Mouse (Mus musculus): ENCODE results near the gene Fyn. TPM values are rescaled to one million over a fixed set of nuclear protein-coding genes. Genes with fewer than 3 reads are reported as not detected.

Fyn gene
- polyA plus RNA-seq (2015; fragmentation: Nextera tagmentation; extraction: Ambion mirVana): 34.1 and 37.5 TPM in 2 replicates

DNA sequence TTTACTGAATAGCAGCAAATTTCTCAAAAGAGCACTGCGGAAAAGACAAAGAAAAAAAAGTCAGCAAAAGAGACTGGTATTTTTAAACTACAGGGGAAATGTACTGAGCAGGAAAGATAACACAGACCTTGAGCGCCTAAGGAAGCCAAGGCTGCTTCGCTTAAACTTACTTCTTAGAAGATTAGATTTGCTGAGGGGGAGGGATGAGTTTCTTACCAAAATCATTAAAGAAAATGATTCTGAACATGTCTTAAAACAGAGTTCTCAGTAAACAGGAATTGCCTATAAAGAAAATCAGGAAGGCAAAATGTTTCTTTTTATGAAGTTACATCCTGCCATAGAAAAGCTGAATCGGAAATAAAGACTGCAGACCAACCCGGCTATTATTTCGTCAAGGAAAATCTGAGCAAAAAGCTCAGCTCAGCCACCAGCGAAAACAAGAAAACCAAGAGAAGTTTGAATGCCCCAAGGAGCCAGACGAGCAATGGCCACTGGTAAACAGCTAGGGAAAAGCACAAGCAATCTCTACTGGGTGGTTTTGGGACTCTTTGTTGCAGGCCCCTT lies at the start of gene Fyn:
Fyn (plus strand) TSS at position 284 of the 564 bp plus-strand sequence.
- Histone ChIP-seq H3K27ac (peak within 1 kb of the TSS; percentile 89), H3K4me1 (peaks cover 16% of the 10 kb centered on the region), H3K9me3 (no peaks in the 10 kb centered on the region), H3K9ac (peak within 1 kb of the TSS; percentile 94), H3K27me3 (peaks cover 16% of the 10 kb centered on the region), H3K36me3 (no peaks in the 10 kb centered on the region), H3K4me3 (peak within 1 kb of the TSS; percentile 92), H3K4me2 (peak within 1 kb of the TSS; percentile 75)
- no peak for ATAC-seq (ENCODE audit: insufficient number of reproducible peaks, insufficient read depth, low FRiP score, low TSS enrichment, low read depth)
- WGBS: 35% methylated on average over 8 of the region's 8 CpGs

DNA sequence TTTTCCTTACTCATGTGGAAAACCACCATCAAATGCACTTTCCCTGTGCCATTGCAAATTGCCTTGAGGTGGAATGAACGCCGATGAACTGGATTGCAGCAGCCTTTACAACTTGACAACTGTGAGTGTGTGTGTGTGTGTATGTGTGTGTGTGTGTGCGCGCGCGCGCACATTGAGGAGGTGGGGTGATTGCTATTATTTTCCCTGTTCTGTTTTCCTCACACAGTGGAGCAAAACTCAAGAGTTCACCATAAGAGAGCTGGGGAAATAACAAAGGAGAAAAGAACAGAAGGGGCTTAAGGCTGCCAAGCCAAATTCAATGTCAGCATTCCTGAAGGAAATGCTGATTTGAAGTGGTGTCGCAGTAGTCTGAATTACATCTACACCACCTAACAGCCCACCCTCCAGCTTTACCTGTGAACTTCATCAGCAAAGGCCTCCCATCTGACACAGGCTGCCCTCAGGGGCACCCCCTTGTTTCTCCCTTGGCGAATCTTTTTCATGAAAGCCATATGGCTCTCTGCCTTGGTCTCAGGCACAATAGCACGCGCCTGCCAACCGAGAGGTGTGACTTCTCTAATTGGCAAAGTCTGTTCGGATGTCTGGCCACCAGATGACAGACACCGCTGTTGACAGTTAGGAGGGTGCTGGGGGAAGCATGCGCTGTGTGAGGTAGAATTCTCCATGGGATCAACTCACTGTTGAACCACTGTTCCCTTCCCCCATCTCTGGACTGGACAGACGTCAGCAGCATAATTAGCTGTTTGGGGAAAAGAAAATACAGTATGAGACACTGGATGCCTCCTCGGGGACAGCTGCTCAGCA lies 47.6 kb upstream of the Fyn start:
- H3K4me3 ChIP-seq: no peak overlapping the region
- peak overlapping the region; percentile 27 for H3K4me2 ChIP-seq
- H3K27ac ChIP-seq: peak overlapping the region; percentile 39; the same call in 1 of the 2 replicates
- H3K36me3 ChIP-seq: no peaks in the 10 kb centered on the region
- peaks cover 15% of the 10 kb centered on the region for H3K4me1 ChIP-seq
- H3K9ac ChIP-seq: no peak overlapping the region
- WGBS: 43% methylated on average over 17 of the region's 17 CpGs
- peak; percentile 60; the same call in 1 of the 2 replicates for ATAC-seq (ENCODE audit: insufficient number of reproducible peaks, insufficient read depth, low FRiP score, low TSS enrichment, low read depth)
- H3K27me3 ChIP-seq: no peaks in the 10 kb centered on the region
- no peaks in the 10 kb centered on the region for H3K9me3 ChIP-seq

GRCm38 (mm10) chr10:39321623-39321985 lies 47.1 kb upstream of the Fyn start:
- WGBS: 64% methylated on average over 9 of the region's 9 CpGs
- Histone ChIP-seq H3K9me3 (no peaks in the 10 kb centered on the region), H3K9ac (no peak overlapping the region), H3K36me3 (no peaks in the 10 kb centered on the region), H3K4me1 (peaks cover 15% of the 10 kb centered on the region), H3K4me2 (peak overlapping the region; percentile 27), H3K4me3 (no peak overlapping the region), H3K27me3 (no peaks in the 10 kb centered on the region), H3K27ac (no peak overlapping the region; the same call in 1 of the 2 replicates)
- ATAC-seq (ENCODE audit: insufficient number of reproducible peaks, insufficient read depth, low FRiP score, low TSS enrichment, low read depth): no peak

- Histone ChIP-seq H3K27ac (no peak overlapping the region; the same call in 1 of the 2 replicates), H3K4me1 (peaks cover 15% of the 10 kb centered on the region), H3K27me3 (no peaks in the 10 kb centered on the region), H3K9me3 (no peaks in the 10 kb centered on the region), H3K4me3 (no peak overlapping the region), H3K36me3 (no peaks in the 10 kb centered on the region), H3K9ac (no peak overlapping the region), H3K4me2 (no peak overlapping the region)
- 75% methylated on average over 4 of the region's 4 CpGs for WGBS
- no peak for ATAC-seq (ENCODE audit: insufficient number of reproducible peaks, insufficient read depth, low FRiP score, low TSS enrichment, low read depth)
Measured at GRCm38 (mm10) chr10:39322143-39322542, 46.5 kb upstream of the Fyn start.

DNA sequence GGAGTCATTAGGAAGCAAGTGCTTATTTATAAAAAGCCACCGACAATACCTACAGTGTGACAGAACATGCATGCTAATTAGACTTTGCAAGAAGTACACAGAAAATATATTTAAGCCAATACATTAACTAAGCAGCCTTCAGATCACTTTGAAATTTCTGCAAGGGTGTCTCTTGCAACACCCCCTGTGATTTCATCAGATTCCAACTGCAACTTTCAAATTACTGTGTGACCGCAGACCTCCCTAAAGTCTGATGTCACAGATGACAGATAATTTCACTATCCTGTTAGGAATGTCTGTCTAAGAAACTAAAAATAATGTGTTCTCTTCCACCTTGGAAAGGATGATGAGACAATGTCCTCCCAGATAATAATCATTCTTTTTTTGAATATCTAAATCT lies 44.4 kb upstream of the Fyn start:
- no peak for ATAC-seq (ENCODE audit: insufficient number of reproducible peaks, insufficient read depth, low FRiP score, low TSS enrichment, low read depth)
- Histone ChIP-seq H3K36me3 (no peaks in the 10 kb centered on the region), H3K4me3 (no peak overlapping the region), H3K9ac (no peak overlapping the region), H3K9me3 (no peaks in the 10 kb centered on the region), H3K4me1 (peaks cover 15% of the 10 kb centered on the region), H3K27ac (no peak overlapping the region), H3K4me2 (no peak overlapping the region), H3K27me3 (no peaks in the 10 kb centered on the region)
- WGBS: 82% methylated on average over 2 of the region's 2 CpGs

DNA sequence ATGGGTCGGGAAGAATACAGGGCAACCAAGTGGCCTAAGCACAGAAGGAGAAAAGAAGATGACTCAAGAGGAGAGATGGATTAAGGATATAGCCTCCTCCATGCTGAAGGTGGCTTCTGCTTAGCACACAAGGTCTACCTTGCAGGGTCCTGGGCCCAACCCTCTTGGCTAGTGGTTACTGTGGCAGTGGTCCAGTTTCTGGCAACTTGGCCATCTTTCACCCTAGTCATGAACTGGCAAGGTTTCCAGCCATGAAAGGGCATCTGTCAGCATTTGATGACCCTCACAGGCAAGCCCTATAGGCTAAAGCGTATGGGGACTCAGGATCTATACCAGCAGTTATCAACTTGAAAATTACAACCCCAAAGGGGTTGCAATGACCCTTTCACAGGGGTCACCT lies 40.0 kb upstream of the Fyn start:
- no peak for ATAC-seq (ENCODE audit: insufficient number of reproducible peaks, insufficient read depth, low FRiP score, low TSS enrichment, low read depth)
- WGBS: 81% methylated on average over 2 of the region's 2 CpGs
- H3K27me3 ChIP-seq: no peaks in the 10 kb centered on the region
- no peaks in the 10 kb centered on the region for H3K36me3 ChIP-seq
- no peak overlapping the region for H3K4me2 ChIP-seq
- H3K27ac ChIP-seq: no peak overlapping the region
- no peaks in the 10 kb centered on the region for H3K4me1 ChIP-seq
- peaks cover 8% of the 10 kb centered on the region for H3K9me3 ChIP-seq
- H3K4me3 ChIP-seq: no peak overlapping the region
- no peak overlapping the region for H3K9ac ChIP-seq

DNA sequence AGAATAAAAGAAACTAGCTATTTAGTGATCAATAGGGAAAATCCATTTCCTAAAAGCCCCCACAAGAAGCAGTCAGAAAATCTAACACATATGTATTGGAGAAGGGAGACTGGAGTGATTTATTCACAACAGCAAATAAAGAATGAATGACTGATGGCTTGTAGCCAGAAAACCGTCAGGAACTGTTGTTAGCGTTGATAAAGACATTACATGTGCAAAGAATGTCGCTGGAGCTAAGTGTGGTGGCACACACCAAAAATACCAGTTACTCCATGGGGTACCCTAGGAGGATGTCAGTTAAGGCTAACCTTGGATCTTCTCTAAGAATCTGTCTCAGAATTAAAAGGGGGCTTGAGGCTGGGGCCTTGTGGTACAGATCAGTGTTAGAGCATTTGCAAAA lies 34.3 kb upstream of the Fyn start:
- Histone ChIP-seq H3K4me3 (no peak overlapping the region), H3K9ac (no peak overlapping the region), H3K36me3 (no peaks in the 10 kb centered on the region), H3K27ac (no peak overlapping the region), H3K4me2 (no peak overlapping the region), H3K9me3 (peaks cover 8% of the 10 kb centered on the region), H3K27me3 (no peaks in the 10 kb centered on the region), H3K4me1 (0 out of 2 replicates have a peak, but pooled peaks cover 3% of the 10 kb centered on the region)
- 50% methylated on average over 3 of the region's 3 CpGs for WGBS
- ATAC-seq (ENCODE audit: insufficient number of reproducible peaks, insufficient read depth, low FRiP score, low TSS enrichment, low read depth): no peak

DNA sequence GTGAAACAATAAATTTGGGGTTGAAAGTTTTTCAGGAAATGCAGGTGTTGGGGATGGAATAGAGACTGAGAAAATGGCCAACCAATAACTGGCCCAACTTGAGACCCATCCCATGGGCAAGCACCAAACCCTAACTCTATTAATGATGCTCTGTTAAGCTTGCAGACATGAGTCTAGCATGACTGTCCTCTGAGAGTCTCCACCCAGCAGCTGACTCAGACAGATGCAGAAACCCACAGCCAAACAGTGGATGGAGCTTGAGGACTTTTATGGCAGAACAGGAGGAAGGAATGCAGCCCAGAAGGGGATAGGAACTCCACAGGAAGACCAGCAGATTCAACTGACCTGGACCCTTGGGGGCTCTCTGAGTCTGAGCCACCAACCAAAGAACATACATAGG lies 32.8 kb upstream of the Fyn start:
- H3K27me3 ChIP-seq: no peaks in the 10 kb centered on the region
- no peak overlapping the region for H3K9ac ChIP-seq
- H3K4me3 ChIP-seq: no peak overlapping the region
- H3K4me2 ChIP-seq: no peak overlapping the region
- no peaks in the 10 kb centered on the region for H3K36me3 ChIP-seq
- no peak for ATAC-seq (ENCODE audit: insufficient number of reproducible peaks, insufficient read depth, low FRiP score, low TSS enrichment, low read depth)
- 0 out of 2 replicates have a peak, but pooled peaks cover 3% of the 10 kb centered on the region for H3K4me1 ChIP-seq
- H3K27ac ChIP-seq: no peak overlapping the region
- H3K9me3 ChIP-seq: peaks cover 8% of the 10 kb centered on the region

GRCm38 (mm10) chr10:39339189-39339968 lies 29.3 kb upstream of the Fyn start:
- no peaks in the 10 kb centered on the region for H3K27me3 ChIP-seq
- H3K9me3 ChIP-seq: no peaks in the 10 kb centered on the region
- no peaks in the 10 kb centered on the region for H3K36me3 ChIP-seq
- WGBS: 62% methylated on average over 2 of the region's 2 CpGs
- H3K4me2 ChIP-seq: no peak overlapping the region
- H3K4me3 ChIP-seq: no peak overlapping the region
- no peak for ATAC-seq (ENCODE audit: insufficient number of reproducible peaks, insufficient read depth, low FRiP score, low TSS enrichment, low read depth)
- H3K27ac ChIP-seq: no peak overlapping the region
- H3K4me1 ChIP-seq: 0 out of 2 replicates have a peak, but pooled peaks cover 6% of the 10 kb centered on the region
- H3K9ac ChIP-seq: no peak overlapping the region

GRCm38 (mm10) chr10:39339969-39340236 lies 28.8 kb upstream of the Fyn start:
- WGBS: 89% methylated on average over 2 of the region's 2 CpGs
- Histone ChIP-seq H3K9me3 (no peaks in the 10 kb centered on the region), H3K4me1 (0 out of 2 replicates have a peak, but pooled peaks cover 6% of the 10 kb centered on the region), H3K4me3 (no peak overlapping the region), H3K36me3 (no peaks in the 10 kb centered on the region), H3K9ac (no peak overlapping the region), H3K27me3 (no peaks in the 10 kb centered on the region), H3K4me2 (no peak overlapping the region), H3K27ac (no peak overlapping the region)
- ATAC-seq (ENCODE audit: insufficient number of reproducible peaks, insufficient read depth, low FRiP score, low TSS enrichment, low read depth): no peak

GRCm38 (mm10) chr10:39343551-39343950 lies 25.1 kb upstream of the Fyn start:
- 67% methylated on average over 1 of the region's 1 CpGs for WGBS
- H3K27me3 ChIP-seq: no peaks in the 10 kb centered on the region
- no peak overlapping the region for H3K4me2 ChIP-seq
- no peaks in the 10 kb centered on the region for H3K36me3 ChIP-seq
- no peak overlapping the region for H3K4me3 ChIP-seq
- no peak overlapping the region for H3K9ac ChIP-seq
- peak overlapping the region; percentile 16; the same call in 1 of the 2 replicates for H3K27ac ChIP-seq
- no peak for ATAC-seq (ENCODE audit: insufficient number of reproducible peaks, insufficient read depth, low FRiP score, low TSS enrichment, low read depth)
- no peaks in the 10 kb centered on the region for H3K9me3 ChIP-seq
- 0 out of 2 replicates have a peak, but pooled peaks cover 3% of the 10 kb centered on the region for H3K4me1 ChIP-seq

Measured in embryonic facial prominence, embryonic 13.5 days (tissue).